Mouse (Mus musculus) cerebellum, postnatal 36 days (tissue): ENCODE measurements around the gene Ssr1.

ENCODE experiments used
- DNase-seq, 2 experiments: peaks; one replicate each; pipeline ENCODE4 v3.0.0; 2021 to 2022; ENCODE audit warnings: mixed read lengths in 2 of 2

The Ssr1 gene

DNA sequence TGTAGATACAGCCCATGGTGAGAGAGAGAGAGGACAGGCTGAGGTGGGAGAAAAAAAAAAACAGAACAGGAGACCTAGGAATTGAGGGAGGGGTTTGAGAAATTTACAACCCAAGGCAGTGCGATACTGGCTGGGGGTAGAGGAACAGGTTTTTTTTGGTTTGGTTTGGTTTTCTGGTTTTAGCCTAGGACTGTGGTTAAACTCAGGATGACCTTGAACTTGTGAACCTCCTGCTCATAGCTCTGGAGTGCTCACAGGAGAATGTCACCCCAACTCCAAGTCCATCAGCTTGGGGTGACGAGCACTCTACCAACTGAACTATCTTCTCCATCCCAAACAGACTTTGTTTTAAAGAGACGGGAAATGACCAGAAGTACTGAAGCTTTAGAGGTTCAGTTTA, 50.6 kb downstream of the Ssr1 start:
- no peak for DNase-seq

DNA sequence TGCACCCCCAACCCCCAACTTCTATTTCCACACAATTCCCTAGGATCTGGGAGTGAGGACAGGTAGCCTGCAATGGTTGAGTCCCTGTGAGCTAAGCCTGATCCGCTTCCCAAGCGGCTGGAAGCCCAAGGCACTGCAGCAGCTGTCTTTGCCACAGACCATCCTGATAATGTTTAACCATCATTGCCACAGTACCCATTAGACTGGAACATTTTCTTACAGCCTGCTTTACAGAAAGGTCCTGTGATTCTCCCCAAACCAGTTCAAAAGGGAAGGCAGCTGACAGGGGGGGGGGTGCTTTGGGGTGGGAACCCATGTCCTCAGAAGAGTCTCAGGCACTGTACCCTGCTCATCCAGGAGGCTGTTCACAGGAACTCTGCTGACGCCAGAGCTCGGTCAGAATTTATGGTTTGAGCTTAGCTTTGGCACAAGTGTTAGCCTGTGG, 51.1 kb downstream of the Ssr1 start:
- no peak for DNase-seq

DNA sequence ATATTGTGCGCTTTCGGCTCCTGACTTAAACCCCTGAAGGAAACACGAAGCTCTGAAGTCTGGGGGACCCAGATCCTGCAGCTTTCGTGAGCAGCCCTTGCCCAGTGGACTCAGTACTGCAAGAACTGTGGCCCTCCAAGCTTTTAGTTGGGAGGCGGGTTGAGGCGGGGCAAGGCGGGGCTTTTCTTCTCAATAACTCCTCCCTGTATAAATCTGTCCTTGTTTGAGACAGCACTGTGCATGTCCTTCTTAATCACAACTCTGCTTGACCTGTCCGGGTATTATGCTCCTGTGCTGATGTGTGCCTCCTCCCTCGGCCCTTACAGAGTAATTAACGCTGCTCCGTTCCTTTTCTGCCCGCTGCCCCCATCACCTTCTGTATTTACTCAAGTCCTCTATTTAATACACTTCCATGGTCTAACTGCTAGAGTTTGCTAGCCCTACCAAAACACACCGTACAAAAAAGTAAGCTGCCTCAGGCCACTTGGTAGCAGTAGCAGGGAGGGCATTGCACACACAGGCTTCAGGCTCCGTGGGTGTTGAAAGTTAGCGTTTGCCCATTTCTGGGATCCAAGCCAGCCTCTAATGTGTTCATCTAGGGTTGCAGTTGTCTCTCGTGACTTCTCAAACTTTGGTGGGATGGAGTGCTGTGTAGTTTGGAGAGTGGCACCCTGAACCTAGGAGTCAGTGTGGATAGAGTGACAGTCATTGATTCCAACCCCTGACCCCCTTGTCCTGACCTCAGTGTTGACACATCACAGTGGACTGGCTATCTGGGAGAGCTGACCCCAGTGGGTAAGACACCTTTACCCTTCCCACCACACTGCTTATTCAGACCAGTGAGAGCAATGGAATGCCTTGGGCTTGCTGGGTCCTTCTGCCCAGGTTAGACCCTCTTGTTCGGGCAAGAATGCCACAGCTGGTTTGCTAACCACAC, 51.8 kb downstream of the Ssr1 start:
- no peak for DNase-seq

GRCm38 (mm10) chr13:37941138-37941645, 52.8 kb downstream of the Ssr1 start:
- DNase-seq, result no peak

GRCm38 (mm10) chr13:37940649-37941048, 53.4 kb downstream of the Ssr1 start:
- DNase-seq, result no peak

DNA sequence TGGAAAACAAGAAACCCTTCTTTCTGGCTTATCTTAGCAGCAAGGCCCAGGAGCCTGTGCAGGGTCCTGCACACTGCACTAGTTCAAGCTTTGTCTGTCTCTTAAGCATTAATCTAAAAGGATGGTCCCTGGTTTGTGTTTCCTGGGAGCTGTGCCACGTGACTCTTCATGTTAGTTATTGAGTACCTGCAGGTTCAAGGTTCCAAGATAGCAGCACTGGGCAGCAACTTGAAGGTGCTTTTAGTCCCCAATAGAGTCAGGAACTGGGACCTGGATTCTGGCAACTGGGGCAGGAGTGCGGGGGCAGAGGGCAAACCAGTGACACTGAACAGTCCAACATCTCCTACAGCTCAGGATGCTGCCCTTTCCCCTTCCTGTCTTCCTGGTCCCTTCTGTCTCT, 53.9 kb downstream of the Ssr1 start:
- DNase-seq, result no peak

GRCm38 (mm10) chr13:37936351-37936750, 57.7 kb downstream of the Ssr1 start:
- no peak for DNase-seq

DNA sequence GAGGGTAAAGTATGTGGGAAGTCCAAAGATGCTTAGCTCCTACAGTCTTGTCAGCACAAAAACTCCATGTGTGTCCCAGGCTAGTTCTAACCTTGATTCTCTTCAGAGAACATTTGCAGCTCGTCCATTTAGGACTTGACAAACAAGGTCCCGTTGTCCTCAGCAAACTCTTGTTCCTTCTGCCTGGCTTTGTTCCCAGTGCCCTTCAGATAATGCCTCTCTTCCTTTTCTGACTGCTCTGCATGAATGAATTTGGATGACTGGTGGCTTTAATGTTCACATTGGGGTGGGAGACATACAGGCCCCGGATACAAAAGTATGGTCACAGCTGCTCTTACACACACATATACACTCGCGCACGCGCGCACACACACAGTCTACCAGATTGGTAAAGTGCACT, 59.1 kb downstream of the Ssr1 start:
- DNase-seq, result no peak

GRCm38 (mm10) chr13:37934075-37934474, 59.9 kb downstream of the Ssr1 start:
- DNase-seq, result no peak

GRCm38 (mm10) chr13:37931210-37931922, 62.7 kb downstream of the Ssr1 start:
- DNase-seq, result no peak

- DNase-seq, result no peak
Observed at GRCm38 (mm10) chr13:37930621-37931020, 63.4 kb downstream of the Ssr1 start.

DNA sequence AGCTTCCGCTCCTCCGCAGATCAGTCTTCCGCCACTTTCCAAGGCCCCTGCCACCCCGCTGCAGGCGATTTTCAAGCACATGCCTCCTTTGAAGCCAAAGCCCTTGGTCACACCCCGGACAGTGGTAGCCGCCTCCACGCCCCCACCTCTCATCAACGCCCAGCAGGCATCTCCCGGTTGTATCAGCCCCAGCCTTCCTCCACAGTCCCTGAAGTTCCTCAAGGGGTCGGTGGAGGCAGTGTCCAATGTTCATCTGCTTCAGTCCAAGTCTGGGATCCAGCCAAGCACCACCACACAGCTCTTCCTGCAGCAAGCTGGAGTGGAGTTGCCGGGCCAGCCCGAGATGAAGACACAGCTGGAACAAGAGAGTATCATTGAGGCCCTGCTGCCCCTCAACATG, 63.9 kb downstream of the Ssr1 start:
- no peak for DNase-seq

DNA sequence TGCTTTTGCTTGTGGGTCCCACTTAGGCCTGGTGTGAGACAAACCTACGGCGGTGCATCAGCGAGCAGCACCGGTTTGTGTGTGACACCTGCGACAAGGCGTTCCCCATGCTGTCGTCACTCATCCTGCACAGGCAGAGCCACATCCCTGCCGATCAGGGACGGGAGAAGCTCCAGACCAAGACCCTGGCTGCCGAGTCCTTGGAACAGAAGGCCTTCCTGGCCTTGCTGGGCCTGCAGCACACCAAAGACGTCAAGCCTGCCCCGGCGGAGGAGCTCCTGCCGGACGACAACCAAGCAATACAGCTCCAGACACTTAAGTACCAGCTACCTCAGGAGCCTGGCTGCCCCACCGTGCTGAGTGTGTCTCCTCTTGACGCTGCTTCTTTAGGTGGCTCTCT, 64.5 kb downstream of the Ssr1 start:
- DNase-seq, result no peak

DNA sequence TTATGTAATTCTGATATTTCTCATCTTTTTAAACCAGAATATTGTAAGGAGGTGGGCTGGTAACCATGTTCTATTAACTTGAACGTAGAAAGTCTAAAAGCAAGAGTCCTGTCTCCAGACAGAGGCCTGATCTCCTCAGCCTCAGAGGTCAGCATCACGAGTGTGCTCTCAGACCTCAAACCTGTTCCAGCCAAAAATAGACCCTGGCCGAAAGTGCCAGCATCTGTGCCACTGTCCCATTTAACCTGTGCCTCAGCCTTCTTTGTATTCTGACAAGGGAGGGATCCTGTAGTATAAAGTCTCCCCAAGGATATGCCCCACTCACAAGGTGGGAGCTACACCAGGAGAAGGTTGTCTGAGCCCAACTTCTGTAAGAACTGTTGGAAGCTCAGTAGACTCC, 67.6 kb downstream of the Ssr1 start:
- DNase-seq, result no peak

DNA sequence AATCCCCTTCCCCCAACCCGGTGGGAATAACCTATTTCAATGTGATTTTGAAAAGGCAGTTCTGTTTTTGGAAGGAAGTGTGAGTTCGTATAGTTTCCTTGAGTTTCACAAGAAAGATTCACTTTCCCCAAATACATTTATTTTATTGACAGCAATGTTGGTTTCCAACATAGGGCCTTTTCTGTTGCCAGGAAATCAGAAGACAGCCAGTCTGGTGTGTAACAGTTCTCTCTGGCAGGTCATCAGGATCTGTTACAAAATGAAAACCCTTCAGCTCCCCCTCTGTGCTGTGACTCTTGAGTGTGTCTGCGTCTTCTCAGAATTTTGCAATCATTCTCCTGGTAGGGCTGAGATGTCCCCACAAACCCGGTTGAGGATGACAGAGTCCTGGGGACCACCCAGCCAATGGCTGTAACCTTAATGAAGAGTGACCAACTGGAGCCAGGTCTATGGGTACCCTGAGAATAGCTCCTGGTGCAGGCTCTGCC, 69.5 kb downstream of the Ssr1 start:
- DNase-seq, result no peak

DNA sequence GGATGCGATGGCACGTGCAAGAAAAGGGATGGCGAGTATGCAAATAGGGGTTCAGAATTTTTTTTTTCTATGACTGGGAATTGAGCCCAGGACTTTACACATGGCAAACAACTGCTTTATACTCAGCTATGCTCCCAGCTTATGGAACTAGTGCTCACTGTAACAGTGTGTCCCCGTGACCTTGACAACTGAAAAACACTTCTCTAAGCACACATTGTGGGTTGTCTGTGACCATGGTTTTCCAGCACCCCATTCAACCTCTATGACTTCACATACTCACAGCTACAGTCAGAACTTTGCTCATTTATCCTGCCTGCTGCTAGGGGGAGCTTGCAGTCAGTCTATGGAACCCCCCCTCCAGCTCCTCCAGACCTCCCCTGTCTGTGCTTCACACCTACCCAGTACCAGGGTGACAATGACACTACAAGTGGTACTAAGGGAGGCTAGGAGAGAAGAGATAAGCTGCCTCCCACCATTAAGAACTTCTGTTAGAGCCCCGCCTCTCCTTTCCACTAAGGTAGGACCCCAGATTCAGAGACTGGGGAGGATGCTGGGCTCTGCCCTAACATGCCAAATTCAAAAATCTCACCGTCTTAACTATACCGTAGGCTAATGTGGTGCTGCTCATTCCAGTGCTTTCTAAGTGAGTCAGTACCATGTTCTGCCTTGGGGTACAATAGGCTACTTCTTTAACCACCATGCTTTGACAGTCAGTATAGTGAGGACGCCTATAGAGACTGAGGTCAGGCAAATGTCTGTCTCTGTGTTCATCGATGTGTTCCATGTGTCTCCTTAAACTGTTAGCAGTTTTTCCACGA, 70.2 kb downstream of the Ssr1 start:
- no peak for DNase-seq

DNA sequence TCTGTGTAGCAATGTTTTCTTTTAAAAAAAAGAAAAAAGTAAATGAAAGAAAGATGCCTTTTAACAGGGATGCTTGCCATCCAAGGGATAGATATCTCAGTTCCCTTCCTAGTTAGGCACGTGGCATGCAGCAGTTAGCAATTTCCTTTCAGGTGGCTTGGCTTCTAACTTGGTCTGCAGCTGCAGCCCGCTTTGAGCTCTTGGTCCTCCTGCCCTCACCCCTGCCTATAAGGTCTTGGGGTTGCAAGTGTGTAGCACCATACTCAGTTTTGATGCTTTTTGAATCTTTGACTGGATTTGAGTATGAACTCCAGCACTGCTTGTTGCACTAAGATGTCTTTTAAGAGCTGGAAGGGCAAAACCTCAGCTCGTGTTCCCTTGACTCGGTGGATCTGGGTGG, 70.9 kb downstream of the Ssr1 start:
- DNase-seq, result no peak

DNA sequence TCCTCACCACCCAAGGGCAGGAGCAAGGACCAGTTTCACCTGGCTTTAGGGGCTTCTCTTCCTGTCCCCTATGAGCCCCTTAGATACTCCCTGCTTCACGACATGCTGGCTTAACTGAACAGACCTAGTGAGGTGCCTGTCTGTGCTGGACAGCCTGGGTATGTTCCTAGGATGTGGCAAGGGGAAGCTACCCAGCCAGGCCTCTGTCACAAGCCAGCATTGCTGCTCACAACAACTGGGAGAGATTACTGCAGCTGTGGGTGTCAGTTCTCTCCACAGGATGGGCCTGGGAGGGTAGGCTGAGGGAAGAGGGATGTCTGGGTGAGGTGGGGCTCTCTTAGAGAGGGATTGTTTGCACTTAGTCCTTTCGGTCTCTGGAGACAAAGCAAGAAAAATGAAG, 73.3 kb downstream of the Ssr1 start:
- no peak for DNase-seq

GRCm38 (mm10) chr13:37919711-37920277, 74.2 kb downstream of the Ssr1 start:
- no peak for DNase-seq

DNA sequence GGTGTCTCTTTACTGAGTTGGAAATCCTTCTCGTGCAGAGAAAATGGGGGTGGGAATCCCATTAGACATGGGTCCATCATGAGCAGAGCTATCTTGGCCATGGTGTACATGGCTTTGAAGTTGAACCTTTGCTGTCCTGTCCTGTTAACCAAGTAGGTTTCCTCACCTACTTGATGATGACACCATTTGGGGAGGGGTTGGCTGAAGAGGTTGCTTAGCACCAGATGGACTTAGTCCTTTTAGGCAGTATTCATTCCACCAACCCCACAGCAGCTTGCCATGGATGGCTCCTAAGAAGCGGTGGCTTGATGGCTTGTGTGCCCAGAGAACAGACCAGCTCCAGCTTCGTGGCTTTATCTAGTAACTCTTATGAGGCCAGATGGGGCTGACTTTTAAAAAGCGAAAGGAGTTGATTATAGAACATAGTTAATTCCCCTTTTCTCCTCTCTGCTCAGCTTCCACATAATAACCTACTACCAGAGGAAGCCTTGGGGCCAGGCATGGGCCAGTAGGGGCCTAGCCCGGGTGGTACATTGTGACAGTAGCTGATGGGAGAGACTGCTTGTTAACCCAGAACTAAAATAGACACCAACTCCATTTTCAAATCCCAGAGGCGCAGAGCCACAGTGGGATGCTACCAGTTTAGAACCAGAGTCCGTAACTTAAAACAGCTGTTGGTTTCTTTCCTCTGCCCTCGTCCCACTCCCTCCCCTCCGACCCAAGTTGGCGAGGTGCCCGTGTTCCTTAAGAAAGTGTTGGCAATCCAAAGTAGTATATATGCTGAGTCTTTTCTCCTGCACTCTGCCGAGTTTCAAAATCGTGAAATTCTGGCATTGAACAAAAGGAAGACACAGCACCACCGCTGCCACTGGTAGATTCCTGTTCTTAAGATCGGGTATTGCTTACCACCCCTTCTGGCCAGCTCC, 75.4 kb downstream of the Ssr1 start:
- no peak for DNase-seq
